Mouse (Mus musculus): ENCODE results near the gene Gjc2.
"Not testable (repeated sequence)": the region's sequence is repeated elsewhere in the genome, so short reads cannot be mapped to it uniquely, and the experiment has no call there.

DNA sequence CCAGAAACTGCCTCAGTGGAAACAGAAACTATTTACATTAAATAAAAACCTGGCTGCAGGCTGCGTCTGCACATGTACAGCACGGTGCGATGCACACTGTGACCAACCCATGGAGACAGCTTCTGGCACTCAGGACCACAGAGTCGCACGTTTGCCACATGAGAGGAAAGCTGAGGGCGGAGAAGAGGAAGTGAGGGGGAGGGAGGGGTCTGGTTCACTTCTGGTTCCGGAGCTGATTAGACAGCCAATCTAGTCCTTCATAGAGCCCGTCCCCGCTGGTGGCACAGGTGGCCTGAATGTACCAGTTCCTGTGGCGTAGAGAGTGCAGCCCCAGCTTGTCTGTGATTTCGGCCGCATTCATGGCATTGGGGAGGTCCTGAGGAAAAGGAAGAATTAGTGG, 29.3 kb upstream of the Gjc2 start:
- TF ChIP-seq CTCF (IDR thresholded peaks at IDR 0.05; ENCODE audit: borderline replicate concordance, extremely low read depth, insufficient read depth, insufficient read length); POLR2A (IDR thresholded peaks at IDR 0.05; ENCODE audit: borderline replicate concordance, extremely low read depth, insufficient read depth, insufficient read length, poor library complexity, severe bottlenecking): not testable (repeated sequence)
